Mouse (Mus musculus) stomach, embryonic 15.5 days (tissue): ENCODE measurements around the gene Ate1. TPM values are rescaled to one million over a fixed set of nuclear protein-coding genes. Genes with fewer than 3 reads are reported as not detected.
"Not testable (repeated sequence)": the region's sequence is repeated elsewhere in the genome, so short reads cannot be mapped to it uniquely, and the experiment has no call there.

Experiments
- ATAC-seq: fragments of 200-750 bp; cut with Nextera tagmentation; 2 replicates; pipeline ENCODE4 v1.8.0; 2017; ENCODE audit warnings: low read depth, moderate number of reproducible peaks, moderate TSS enrichment; ENCODE audit not compliant: insufficient read depth, low FRiP score
- H3K27ac ChIP-seq: fragments of 300-500 bp; sonication (generic); 2 replicates; pipeline ENCODE4 v1.5.1; 2015; ENCODE audit warnings: mild to moderate bottlenecking, inconsistent platforms
- H3K27me3 ChIP-seq: fragments of 300-500 bp; sonication (generic); replicated peaks from 2 replicates; pipeline ENCODE4 v1.6.1; 2015; ENCODE audit warnings: inconsistent platforms
- H3K36me3 ChIP-seq: fragments of 300-500 bp; sonication (generic); 2 replicates; pipeline ENCODE4 v1.6.1; 2015; ENCODE audit warnings: inconsistent platforms
- H3K4me1 ChIP-seq: fragments of 300-500 bp; sonication (generic); 2 replicates; pipeline ENCODE4 v1.6.1; 2015; ENCODE audit warnings: inconsistent platforms
- H3K4me2 ChIP-seq: fragments of 300-500 bp; sonication (generic); 2 replicates; pipeline ENCODE4 v1.6.1; 2015; ENCODE audit warnings: mild to moderate bottlenecking, inconsistent platforms
- H3K4me3 ChIP-seq: fragments of 300-500 bp; sonication (generic); replicated peaks from 2 replicates; pipeline ENCODE4 v1.5.1; 2015; ENCODE audit warnings: inconsistent platforms
- H3K9ac ChIP-seq: fragments of 300-500 bp; sonication (generic); 2 replicates; pipeline ENCODE4 v1.6.1; 2015; ENCODE audit warnings: inconsistent platforms
- H3K9me3 ChIP-seq: fragments of 300-500 bp; sonication (generic); 2 replicates; pipeline ENCODE4 v1.6.1; 2016; ENCODE audit warnings: inconsistent platforms
- WGBS: fragments of 180-500 bp; shearing (Covaris S2); methylation state at CpG from one replicate; pipeline ENCODE4 v1.1.7; 2015; 5-methylcytosine and 5-hydroxymethylcytosine counted together
- polyA plus RNA-seq: library from polyadenylated mRNA; unstranded; fragments of >200 nt; fragmentation: Nextera tagmentation; extraction: Ambion mirVana; gene quantifications from 2 replicates; pipeline ENCODE4 v1.2.1, GENCODE M21; 2015

Gene Ate1
- polyA plus RNA-seq, 1 experiment from 2014 or later: 59.2 TPM

DNA sequence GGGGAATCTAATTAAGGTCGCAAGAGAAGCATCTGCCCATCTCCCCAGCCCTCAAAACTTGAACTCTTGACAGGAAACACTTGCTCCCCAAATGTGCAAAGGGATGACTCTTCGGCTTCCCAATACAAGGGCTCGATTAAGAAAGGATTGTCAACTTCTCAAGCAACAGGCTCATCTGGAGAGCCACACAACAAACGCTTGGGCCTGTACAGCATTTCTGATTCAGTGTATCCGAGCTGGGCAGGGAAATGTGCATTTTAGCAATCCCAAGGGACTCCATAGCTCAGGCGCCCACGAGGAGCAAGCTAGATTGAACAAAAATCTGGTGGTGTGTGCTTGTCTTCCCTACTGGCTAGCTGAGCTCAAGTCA, 26.2 kb upstream of the Ate1 start:
- no peak for ATAC-seq
- 3% methylated on average over 7 of the region's 7 CpGs for WGBS
- Histone ChIP-seq H3K9me3 (no peaks in the 10 kb centered on the region), H3K4me1 (peaks cover 9% of the 10 kb centered on the region; the same call in 1 of the 2 replicates), H3K4me3 (peak overlapping the region; percentile 96), H3K27me3 (no peaks in the 10 kb centered on the region), H3K36me3 (peaks cover 24% of the 10 kb centered on the region), H3K9ac (peak overlapping the region; percentile 89), H3K4me2 (peak overlapping the region; percentile 69), H3K27ac (peak overlapping the region; percentile 100)

DNA sequence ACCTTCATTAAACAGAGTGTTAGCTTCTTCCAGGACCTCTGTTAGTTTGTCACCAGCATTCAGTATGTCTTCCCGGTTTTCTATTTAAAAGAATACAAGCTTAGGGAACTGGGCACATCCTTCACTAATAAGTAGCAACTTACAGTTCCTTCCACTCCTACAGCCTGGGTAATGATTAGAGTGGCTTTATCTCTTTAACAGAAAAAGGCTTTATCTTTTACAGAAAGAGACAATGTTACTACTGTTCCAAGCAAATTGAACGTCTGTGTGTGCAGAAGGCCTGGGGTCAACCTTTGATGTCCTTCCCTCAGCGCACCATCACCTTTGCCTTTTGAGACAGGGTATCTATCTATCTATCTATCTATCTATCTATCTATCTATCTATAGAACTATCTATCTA, 25.7 kb upstream of the Ate1 start:
- H3K4me3 ChIP-seq: peak overlapping the region; percentile 96
- H3K4me1 ChIP-seq: peaks cover 9% of the 10 kb centered on the region; the same call in 1 of the 2 replicates
- H3K36me3 ChIP-seq: peaks cover 25% of the 10 kb centered on the region
- H3K27ac ChIP-seq: peak overlapping the region; percentile 100
- H3K27me3 ChIP-seq: no peaks in the 10 kb centered on the region
- no peaks in the 10 kb centered on the region for H3K9me3 ChIP-seq
- no peak for ATAC-seq
- WGBS: 44% methylated on average over 3 of the region's 3 CpGs
- H3K9ac ChIP-seq: peak overlapping the region; percentile 89; the same call in 1 of the 2 replicates
- peak overlapping the region; percentile 69 for H3K4me2 ChIP-seq

- Histone ChIP-seq H3K27me3 (no peaks in the 10 kb centered on the region), H3K9ac (no peak overlapping the region; the same call in 1 of the 2 replicates), H3K4me3 (0 out of 2 replicates have a peak overlapping the region, but pooled peaks have one; percentile 96), H3K4me2 (peak overlapping the region; percentile 69; the same call in 1 of the 2 replicates), H3K9me3 (no peaks in the 10 kb centered on the region), H3K36me3 (peaks cover 25% of the 10 kb centered on the region), H3K27ac (no peak overlapping the region), H3K4me1 (peaks cover 9% of the 10 kb centered on the region; the same call in 1 of the 2 replicates)
- ATAC-seq: no peak
- 84% methylated on average over 5 of the region's 5 CpGs for WGBS
Observed at GRCm38 (mm10) chr7:130545401-130545800, 25.2 kb upstream of the Ate1 start.

DNA sequence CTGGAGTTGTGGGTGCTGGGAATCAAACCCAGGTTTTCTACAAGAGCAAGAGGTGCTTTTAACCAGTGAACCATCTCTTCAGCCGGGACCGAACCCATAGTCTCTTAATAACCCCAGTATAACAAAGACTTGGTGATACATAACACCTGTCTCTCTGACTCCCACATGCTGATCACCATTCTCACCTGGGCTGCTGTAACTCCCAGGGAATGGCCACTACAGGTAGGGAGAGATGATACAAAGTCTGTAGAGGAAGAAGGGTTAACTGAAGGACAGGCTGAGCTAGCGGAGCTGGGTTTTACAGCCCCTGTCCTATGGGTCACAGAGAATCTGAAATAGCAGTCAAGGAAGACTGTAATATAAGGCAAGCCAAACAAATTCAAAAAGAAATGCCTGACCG, 23.0 kb upstream of the Ate1 start:
- Histone ChIP-seq H3K4me1 (peaks cover 9% of the 10 kb centered on the region; the same call in 1 of the 2 replicates), H3K9ac (no peak overlapping the region), H3K4me2 (no peak overlapping the region), H3K36me3 (peaks cover 37% of the 10 kb centered on the region), H3K4me3 (no peak overlapping the region), H3K9me3 (no peaks in the 10 kb centered on the region), H3K27me3 (no peaks in the 10 kb centered on the region), H3K27ac (no peak overlapping the region)
- WGBS: 95% methylated on average over 4 of the region's 4 CpGs
- no peak for ATAC-seq

DNA sequence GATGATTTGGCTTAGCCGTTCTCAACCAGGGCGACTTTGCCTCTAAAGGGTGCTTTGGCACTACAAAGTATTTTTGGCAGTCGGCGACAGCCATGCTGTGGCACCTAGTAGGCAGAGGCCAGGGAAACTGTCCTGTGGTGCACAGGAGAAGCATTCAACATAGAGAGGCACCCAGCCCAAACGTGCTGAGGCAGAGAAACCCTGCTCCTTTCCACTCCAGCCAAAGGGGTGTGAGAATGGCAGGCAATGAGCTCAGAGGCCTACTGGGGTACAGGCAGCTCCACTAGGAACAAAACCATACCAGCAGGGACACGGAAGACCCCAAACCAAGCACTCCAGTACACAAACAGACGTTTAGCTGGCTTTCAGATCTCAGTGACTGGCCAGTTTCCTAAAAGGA, 20.0 kb upstream of the Ate1 start:
- no peak for ATAC-seq
- no peaks in the 10 kb centered on the region for H3K27me3 ChIP-seq
- H3K9me3 ChIP-seq: no peaks in the 10 kb centered on the region
- no peaks in the 10 kb centered on the region for H3K4me1 ChIP-seq
- 89% methylated on average over 7 of the region's 7 CpGs for WGBS
- no peak overlapping the region for H3K9ac ChIP-seq
- H3K4me3 ChIP-seq: no peak overlapping the region
- no peak overlapping the region for H3K27ac ChIP-seq
- H3K4me2 ChIP-seq: no peak overlapping the region
- H3K36me3 ChIP-seq: peaks cover 44% of the 10 kb centered on the region

- Histone ChIP-seq H3K36me3 (peaks cover 31% of the 10 kb centered on the region), H3K4me1 (no peaks in the 10 kb centered on the region), H3K9me3 (no peaks in the 10 kb centered on the region), H3K4me3 (no peak overlapping the region), H3K27me3 (no peaks in the 10 kb centered on the region), H3K9ac (no peak overlapping the region), H3K27ac (no peak overlapping the region), H3K4me2 (no peak overlapping the region)
- 74% methylated on average over 4 of the region's 4 CpGs for WGBS
- ATAC-seq: no peak
Observed at GRCm38 (mm10) chr7:130537068-130537467, 16.9 kb upstream of the Ate1 start.

DNA sequence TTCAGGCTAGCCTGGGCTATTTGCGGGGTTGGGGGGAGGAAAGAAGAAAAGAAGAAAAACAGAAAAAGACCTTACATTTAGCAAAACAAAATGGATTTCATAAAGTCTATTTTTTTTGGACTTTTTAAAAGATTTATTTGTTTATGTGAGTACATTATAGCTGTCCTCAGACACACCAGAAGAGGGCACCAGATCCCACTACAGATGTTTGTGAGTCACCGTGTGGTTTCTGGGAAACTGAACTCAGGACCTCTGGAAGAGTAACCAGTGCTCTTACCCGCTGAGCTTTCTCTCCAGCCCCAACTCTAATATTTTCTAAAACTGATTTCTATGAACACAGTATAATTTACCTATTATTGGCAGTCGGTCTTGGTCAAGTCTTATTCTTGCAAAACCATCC, 15.0 kb upstream of the Ate1 start:
- H3K27me3 ChIP-seq: no peaks in the 10 kb centered on the region
- no peak for ATAC-seq
- no peak overlapping the region for H3K4me2 ChIP-seq
- H3K27ac ChIP-seq: no peak overlapping the region
- peaks cover 28% of the 10 kb centered on the region for H3K36me3 ChIP-seq
- H3K9ac ChIP-seq: no peak overlapping the region
- H3K9me3 ChIP-seq: no peaks in the 10 kb centered on the region
- H3K4me3 ChIP-seq: no peak overlapping the region
- WGBS: 89% methylated on average over 4 of the region's 4 CpGs
- no peaks in the 10 kb centered on the region for H3K4me1 ChIP-seq

GRCm38 (mm10) chr7:130533316-130534260, 13.4 kb upstream of the Ate1 start:
- ATAC-seq: peak; percentile 43; the same call in 1 of the 2 replicates
- no peak overlapping the region for H3K9ac ChIP-seq
- H3K4me3 ChIP-seq: no peak overlapping the region
- 47% methylated on average over 25 of the region's 25 CpGs for WGBS
- no peaks in the 10 kb centered on the region for H3K4me1 ChIP-seq
- no peak overlapping the region for H3K4me2 ChIP-seq
- no peaks in the 10 kb centered on the region for H3K9me3 ChIP-seq
- H3K36me3 ChIP-seq: peaks cover 19% of the 10 kb centered on the region
- no peak overlapping the region; the same call in 1 of the 2 replicates for H3K27ac ChIP-seq
- H3K27me3 ChIP-seq: no peaks in the 10 kb centered on the region

DNA sequence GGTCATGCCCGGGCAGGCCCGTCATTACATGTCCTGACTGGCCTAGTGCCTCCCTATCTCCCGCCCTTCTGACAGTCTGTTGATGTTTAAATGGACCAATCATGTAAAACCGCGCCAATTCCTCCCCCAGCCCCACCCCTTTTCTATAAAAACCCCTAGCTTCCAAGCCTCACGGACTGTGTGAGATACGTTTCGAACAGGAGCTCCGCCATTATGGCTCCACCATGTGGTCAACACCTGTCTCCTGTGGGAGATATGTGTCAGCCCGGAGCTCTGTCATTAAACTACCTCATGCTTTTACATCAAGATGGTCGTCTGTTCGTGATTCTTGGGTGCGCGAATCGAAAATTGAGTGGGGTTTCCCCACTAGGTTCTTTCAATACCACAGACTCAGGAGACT, 11.0 kb upstream of the Ate1 start:
- peaks cover 12% of the 10 kb centered on the region for H3K36me3 ChIP-seq
- WGBS: 95% methylated on average over 15 of the region's 15 CpGs
- H3K4me1 ChIP-seq, H3K4me2 ChIP-seq, H3K9me3 ChIP-seq, ATAC-seq, H3K9ac ChIP-seq, H3K27me3 ChIP-seq, H3K27ac ChIP-seq, H3K4me3 ChIP-seq: not testable (repeated sequence)

- Histone ChIP-seq H3K27me3 (no peaks in the 10 kb centered on the region), H3K4me3 (no peak overlapping the region), H3K4me1 (no peaks in the 10 kb centered on the region), H3K36me3 (peaks cover 7% of the 10 kb centered on the region), H3K9me3 (no peaks in the 10 kb centered on the region), H3K9ac (no peak overlapping the region), H3K27ac (peak overlapping the region; percentile 4; the same call in 1 of the 2 replicates), H3K4me2 (no peak overlapping the region)
- no peak for ATAC-seq
- 71% methylated on average over 9 of the region's 9 CpGs for WGBS
Observed at GRCm38 (mm10) chr7:130527306-130527705, 7.1 kb upstream of the Ate1 start.

DNA sequence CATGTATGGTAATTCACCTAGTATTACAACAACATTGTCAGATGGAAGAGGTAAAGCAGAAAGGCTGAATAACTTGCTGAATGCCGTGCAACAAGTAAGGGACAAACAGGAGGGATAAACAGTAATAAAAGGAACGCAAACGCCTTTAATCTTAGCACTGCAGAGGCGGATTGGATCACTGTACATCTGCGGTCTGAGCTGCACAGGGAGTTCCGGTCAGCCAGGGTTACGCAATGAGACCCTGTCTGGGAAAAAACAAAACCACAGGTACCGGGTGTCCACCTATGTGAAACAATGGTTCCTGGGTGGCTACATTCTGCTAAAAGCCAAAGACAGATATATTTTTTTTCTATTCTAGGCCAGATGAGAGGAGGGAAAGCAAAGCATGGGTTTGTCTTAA, 3.3 kb upstream of the Ate1 start:
- Histone ChIP-seq H3K9me3 (no peaks in the 10 kb centered on the region), H3K4me1 (peaks cover 2% of the 10 kb centered on the region; the same call in 1 of the 2 replicates), H3K4me3 (no peak overlapping the region), H3K4me2 (no peak overlapping the region), H3K27me3 (no peaks in the 10 kb centered on the region), H3K27ac (no peak overlapping the region), H3K36me3 (no peaks in the 10 kb centered on the region), H3K9ac (no peak overlapping the region)
- WGBS: 88% methylated on average over 8 of the region's 8 CpGs
- ATAC-seq: no peak

GRCm38 (mm10) chr7:130520812-130521422, 748 bp upstream of the Ate1 start:
- ATAC-seq: no peak
- Histone ChIP-seq H3K4me3 (no peak overlapping the region), H3K4me1 (peaks cover 10% of the 10 kb centered on the region; the same call in 1 of the 2 replicates), H3K9me3 (no peaks in the 10 kb centered on the region), H3K27ac (no peak overlapping the region), H3K9ac (no peak overlapping the region), H3K27me3 (no peaks in the 10 kb centered on the region), H3K4me2 (no peak overlapping the region), H3K36me3 (no peaks in the 10 kb centered on the region)
- WGBS: 81% methylated on average over 14 of the region's 14 CpGs
